Mouse (Mus musculus) bone marrow, adult 2 months (tissue): ENCODE measurements around the gene Tcf25.

ENCODE experiments used
- CTCF ChIP-seq: fragments of 200-500 bp; IDR thresholded peaks from 2 replicates; pipeline ENCODE4 v1.5.1; 2011; ENCODE audit warnings: low read length, control low read depth; ENCODE audit not compliant: control insufficient read depth, insufficient read depth
- POLR2A ChIP-seq: fragments of 200-500 bp; IDR thresholded peaks from 2 replicates; pipeline ENCODE4 v1.6.1; 2011; ENCODE audit warnings: low read depth, mild to moderate bottlenecking, control low read depth, low read length, borderline replicate concordance; ENCODE audit not compliant: control insufficient read depth

GRCm38 (mm10) chr8:123441788-123442187, 68.2 kb downstream of the Tcf25 start:
- TF ChIP-seq CTCF (no peak), POLR2A (no peak)
